Mouse (Mus musculus) embryo, embryonic 11 days (tissue): Measurements from ENCODE around the gene Skor1.
A peak's percentile ranks its signal among the peaks of the same experiment; 100 is the strongest.

ENCODE experiments used
- DNase-seq: peaks from one replicate; pipeline ENCODE4 v3.0.0-alpha.2; 2015

Skor1 gene

GRCm38 (mm10) chr9:63149372-63149766, 608 bp upstream of the Skor1 start:
- no peak for DNase-seq

GRCm38 (mm10) chr9:63147786-63148409, 863 bp downstream of the Skor1 start:
- DNase-seq: no peak

DNA sequence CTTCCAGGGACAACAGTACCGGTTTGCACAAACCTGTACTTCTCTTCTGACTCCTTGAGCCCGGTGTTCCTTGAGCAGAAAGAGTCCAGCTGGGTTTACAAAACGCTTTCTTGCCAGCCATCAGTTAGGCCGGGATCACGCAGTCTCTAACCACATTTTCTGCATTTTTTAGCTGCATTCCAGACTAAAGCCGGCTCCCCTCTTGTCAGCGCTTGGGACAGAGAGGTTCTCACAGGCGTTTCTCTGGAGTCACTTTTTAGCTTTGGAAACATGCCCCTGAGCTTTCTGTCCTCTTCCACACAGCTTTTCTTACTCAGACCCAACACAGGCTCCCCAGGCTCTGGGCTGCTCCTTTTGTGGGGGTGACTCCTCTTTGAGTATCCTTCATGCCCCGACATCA, 1.5 kb downstream of the Skor1 start:
- no peak for DNase-seq

- no peak for DNase-seq
Measured at GRCm38 (mm10) chr9:63146856-63147274, 1.9 kb downstream of the Skor1 start.

DNA sequence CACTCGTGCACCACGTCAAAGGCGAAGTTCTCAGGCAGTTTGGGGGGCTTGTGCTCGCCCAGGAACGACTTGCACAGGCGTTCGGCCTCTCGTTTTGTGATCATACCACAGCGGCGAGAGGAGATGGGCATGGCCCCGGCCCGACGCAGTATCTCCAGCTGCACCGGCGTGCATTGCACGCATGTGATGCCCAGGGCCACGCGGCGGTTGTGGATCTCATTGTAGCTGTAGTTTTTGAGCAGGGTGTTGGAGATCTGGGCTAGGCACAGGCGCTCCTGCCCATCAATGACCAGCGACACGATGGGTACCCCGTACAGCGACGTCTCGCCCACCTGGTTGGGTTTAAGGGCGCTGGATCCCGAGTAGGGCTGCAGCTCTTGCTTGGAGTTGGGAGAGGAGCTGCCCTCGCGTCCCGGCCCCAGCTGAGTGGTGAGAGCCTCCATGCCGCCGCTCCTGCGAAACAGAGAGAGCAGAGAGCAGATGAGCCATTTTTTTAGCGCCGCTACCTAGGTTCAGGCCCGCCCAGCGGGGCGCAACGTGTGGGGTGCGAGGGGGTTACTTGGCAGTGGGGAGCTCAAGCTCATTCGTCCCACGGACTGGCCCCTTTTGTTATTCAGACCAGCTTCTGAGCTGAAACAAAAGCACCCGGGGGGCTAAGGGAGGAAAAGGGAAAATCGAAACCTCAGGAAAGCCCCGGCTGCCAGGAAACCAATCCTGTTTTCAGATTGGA, 2.5 kb downstream of the Skor1 start:
- DNase-seq: no peak

GRCm38 (mm10) chr9:63145249-63146125, 3.3 kb downstream of the Skor1 start:
- DNase-seq: no peak

DNA sequence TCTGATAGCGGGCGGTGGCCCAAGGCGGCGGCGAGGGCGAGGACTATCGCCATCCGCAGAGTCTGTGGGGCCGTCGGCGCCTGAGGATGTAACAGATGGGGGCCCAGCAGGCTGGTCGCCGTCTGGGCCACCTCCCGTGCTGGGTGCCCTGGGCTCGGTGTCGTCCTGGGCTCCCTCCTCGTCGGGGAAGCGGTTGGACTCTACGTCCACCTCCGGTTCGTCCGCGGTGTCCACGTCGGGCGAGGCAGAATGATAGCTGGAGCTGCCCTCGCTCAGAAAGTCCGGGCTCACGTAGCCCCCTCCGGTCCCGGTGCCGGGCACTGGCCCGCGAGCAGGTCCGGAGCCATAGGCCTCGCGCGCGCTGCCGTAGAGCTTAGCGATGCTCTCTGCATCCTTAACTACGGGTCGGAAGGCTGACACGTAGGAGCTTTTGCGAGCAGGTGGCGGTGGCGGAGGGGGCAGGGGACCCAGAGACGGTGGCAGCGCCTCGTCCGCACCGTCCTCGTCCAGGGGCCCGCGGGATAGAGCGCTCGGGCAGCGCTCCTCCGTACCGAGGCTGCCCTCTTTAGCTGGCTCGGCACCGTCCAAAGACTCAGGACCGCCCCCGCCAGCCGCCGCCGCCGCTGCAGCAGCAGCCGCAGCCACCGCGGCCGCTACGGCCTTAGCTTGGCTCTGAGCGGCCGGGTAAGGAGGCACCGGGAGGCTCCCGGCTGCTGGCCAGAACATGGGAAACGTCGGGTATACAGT, 4.1 kb downstream of the Skor1 start:
- no peak for DNase-seq

DNA sequence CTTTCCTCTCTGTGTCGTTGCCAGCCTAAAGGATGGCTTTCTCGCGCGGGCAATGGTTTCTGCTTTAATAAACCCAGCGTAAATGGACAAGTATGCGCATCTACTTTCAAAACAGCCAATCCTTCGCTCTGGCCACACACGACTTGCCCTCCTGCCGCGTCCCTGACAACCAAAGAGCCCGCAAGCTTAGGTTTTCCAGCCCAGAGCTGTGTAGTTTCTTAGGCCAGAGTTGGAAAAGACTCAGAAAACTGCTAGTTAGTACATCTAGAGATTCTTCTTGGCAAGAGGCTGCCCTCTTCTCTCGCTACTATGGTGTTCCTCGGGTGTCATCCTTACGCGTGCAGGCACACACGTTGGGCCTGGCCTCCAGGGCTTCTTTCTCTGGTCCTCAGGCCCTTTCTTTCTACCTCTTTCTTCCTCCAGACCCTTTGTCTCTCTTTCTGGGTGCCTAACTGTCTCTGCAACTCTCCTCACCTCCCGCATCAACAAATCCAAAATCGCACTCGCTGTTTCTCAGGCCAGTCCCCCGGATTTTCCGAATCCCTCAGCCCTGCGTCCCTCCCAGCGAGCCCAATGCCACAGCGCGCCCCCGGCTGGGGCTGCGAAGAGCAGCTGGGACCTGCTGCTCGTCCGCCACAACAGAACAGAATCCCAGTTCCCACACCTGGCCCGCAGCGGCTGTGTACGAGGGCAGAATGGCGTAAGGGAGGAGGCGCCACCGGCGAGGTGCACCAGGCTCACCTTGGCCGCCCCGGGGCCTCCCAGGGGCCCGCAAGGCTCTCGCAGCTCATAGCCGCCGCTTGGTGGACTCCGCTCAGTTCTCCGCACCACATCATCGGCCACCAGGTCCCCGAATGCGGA, 4.9 kb downstream of the Skor1 start:
- DNase-seq: peak; percentile 46

DNA sequence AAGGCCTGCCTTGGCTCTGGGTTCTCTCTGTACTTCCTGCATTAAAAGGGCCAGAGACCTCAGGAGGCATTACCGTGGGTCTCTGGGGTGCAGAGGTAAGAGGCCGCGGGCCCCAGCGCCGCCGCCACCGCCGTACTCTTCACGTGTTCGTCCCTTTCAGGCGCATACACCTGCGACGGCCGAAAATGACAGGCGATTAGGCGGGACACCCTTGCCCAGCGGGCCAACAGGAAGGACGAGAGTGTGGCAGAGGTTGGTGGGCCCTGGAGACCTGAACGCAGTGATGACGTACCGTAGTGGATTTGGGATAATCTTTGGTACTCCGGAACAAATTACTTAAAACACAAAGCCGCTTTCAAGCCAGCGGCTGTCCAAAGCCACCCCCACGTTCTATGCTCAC, 5.5 kb downstream of the Skor1 start:
- no peak for DNase-seq

- DNase-seq: no peak
Measured at GRCm38 (mm10) chr9:63142335-63143036, 6.3 kb downstream of the Skor1 start.

GRCm38 (mm10) chr9:63141641-63142334, 7.0 kb downstream of the Skor1 start:
- no peak for DNase-seq

GRCm38 (mm10) chr9:63140211-63140610, 8.6 kb downstream of the Skor1 start:
- no peak for DNase-seq

DNA sequence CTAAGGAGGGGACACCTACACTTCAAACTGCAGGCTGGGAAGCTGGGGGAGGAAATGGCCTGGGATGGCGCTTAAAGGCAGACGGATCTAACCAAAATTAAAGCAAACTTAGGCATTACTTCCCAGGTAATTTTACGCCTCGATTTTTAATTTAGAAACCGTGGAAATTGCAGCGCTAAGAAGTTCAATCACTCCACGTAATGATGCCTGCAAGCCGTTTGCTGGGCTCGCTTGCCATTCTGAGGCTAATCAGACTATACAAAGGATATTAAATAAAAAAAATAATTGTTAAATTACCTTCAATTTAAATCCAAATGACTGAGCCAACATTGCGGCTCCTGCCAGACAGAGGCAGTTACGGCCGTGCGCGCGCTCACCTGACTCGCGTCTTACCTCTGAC, 9.1 kb downstream of the Skor1 start:
- DNase-seq: no peak

GRCm38 (mm10) chr9:63138481-63138967, 10.2 kb downstream of the Skor1 start:
- no peak for DNase-seq

DNA sequence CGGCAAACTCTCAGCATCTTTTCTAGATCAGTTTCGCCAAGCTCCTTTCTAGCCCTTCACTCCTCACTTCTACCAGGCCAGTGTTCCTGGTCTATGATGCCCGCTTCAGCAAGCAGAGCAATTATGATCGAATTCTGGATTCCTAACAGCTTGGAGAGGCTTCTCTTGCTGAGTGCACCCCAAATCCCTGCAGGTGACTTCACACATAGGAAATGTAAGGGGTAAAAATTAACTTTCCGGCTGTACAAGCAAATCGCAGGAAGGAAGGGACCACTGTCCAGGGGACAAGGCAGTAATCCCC, 11.2 kb downstream of the Skor1 start:
- DNase-seq: no peak

- no peak for DNase-seq
Measured at GRCm38 (mm10) chr9:63136756-63137614, 11.8 kb downstream of the Skor1 start.

- no peak for DNase-seq
Measured at GRCm38 (mm10) chr9:63136241-63136640, 12.5 kb downstream of the Skor1 start.

DNA sequence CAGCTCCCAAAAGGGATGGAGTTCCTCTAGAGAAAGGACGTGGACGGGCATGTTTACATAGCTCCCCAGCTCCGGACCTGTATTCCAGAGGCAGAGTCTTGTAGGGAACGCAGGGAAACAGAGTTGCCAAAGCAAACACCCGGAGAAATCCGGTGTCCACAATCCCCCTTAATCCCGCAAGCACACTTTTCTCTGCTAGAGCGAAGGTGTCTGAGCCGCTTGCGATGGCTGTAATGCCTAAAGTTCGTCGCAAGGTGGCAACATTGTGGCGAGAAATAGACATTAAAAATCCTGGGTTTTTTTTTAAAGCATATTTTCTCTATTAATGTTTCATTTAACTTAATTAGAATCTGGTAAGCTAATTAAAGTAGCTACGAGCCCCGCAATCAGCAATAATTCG, 13.0 kb downstream of the Skor1 start:
- peak; percentile 79 for DNase-seq

DNA sequence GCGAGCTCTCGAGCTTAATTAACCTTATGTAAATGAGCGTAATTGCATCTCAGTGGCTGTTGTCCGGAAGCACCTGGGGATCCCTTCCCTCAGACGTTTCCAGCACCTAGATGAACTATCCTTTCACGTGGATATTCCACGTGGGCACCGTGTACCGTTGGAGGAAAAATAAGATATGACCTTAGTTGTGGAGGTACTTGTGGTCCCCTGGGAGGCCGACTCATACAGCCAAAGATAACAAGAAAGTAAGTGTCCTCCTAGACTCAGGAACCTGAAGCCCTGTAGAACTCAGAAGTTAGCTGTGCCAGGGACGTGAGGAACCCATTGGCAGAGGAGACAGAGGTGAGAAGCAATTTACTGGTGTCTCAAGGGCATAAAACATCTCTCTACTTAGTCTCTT, 13.4 kb downstream of the Skor1 start:
- DNase-seq: no peak

DNA sequence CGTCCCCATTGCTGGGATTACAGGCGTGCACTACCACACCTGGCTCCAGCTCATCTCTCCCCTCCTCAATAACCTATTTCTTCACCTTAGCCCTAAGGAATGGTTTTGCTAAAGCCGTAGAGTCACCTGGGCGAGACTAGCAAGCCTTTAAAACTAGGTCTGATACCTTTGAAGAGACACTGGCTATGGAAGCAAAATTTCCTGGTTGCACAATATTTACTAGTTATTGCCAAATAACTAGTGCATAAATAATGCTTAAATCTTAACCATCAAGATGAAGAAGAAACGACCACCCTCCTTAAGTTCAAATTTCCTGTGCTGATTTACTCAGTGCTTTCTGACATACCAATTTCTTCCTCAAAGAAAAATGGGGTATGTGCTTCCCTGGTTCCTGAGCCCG, 15.1 kb downstream of the Skor1 start:
- DNase-seq: no peak
